Mouse (Mus musculus) small intestine, adult 2 months (tissue): ENCODE measurements around the gene Hoxa5. TPM values are rescaled to one million over a fixed set of nuclear protein-coding genes. Genes with fewer than 3 reads are reported as not detected.
A peak's percentile ranks its signal among the peaks of the same experiment; 100 is the strongest.

Source experiments
- H3K27ac ChIP-seq: fragments of 200-500 bp; 2 replicates; pipeline ENCODE4 v1.5.1; 2012; ENCODE audit warnings: low read depth, low read length, control low read depth, inconsistent platforms; ENCODE audit not compliant: insufficient read depth
- H3K27me3 ChIP-seq: fragments of 200-500 bp; 2 replicates; pipeline ENCODE4 v1.6.1; 2012; ENCODE audit warnings: mild to moderate bottlenecking, moderate library complexity, low read length, inconsistent platforms; ENCODE audit not compliant: control insufficient read depth, insufficient read depth
- H3K36me3 ChIP-seq: fragments of 200-500 bp; 2 replicates; pipeline ENCODE4 v1.6.1; 2012; ENCODE audit warnings: mild to moderate bottlenecking, low read length, control low read depth, inconsistent platforms; ENCODE audit not compliant: control insufficient read depth, insufficient read depth
- H3K4me1 ChIP-seq: fragments of 200-500 bp; 2 replicates; pipeline ENCODE4 v1.6.1; 2012; ENCODE audit warnings: low read length, inconsistent platforms, mixed read lengths; ENCODE audit not compliant: control insufficient read depth, insufficient read depth, insufficient read length
- H3K4me3 ChIP-seq: fragments of 200-500 bp; 2 replicates; pipeline ENCODE4 v1.5.1; 2012; ENCODE audit warnings: low read depth, mild to moderate bottlenecking, control low read depth, inconsistent platforms, low read length, moderate library complexity
- CTCF ChIP-seq: fragments of 200-500 bp; IDR thresholded peaks from 2 replicates; pipeline ENCODE4 v1.5.1; 2012; ENCODE audit warnings: low read depth, mild to moderate bottlenecking, control low read depth, inconsistent platforms, low read length, moderate library complexity, mixed read lengths; ENCODE audit not compliant: insufficient replicate concordance, insufficient read length; ENCODE audit errors: extremely low read depth
- POLR2A ChIP-seq: fragments of 200-500 bp; IDR thresholded peaks from 2 replicates; pipeline ENCODE4 v1.6.1; 2012; ENCODE audit warnings: low read depth, mild to moderate bottlenecking, control low read depth, inconsistent platforms, low read length, moderate library complexity
- WGBS: fragments of 180-500 bp; shearing (Covaris S2); methylation state at CpG from one replicate; pipeline ENCODE4 v1.1.7; 2018; 5-methylcytosine and 5-hydroxymethylcytosine counted together
- polyA plus RNA-seq: library from polyadenylated mRNA; depleted of rRNA; stranded (reverse); fragments of >200 nt; gene quantifications from 2 replicates; pipeline ENCODE4 v1.2.3, GENCODE M21; 2012; rRNA removed

The Hoxa5 gene
- polyA plus RNA-seq: 3.5 and 4.7 TPM in 2 replicates

DNA sequence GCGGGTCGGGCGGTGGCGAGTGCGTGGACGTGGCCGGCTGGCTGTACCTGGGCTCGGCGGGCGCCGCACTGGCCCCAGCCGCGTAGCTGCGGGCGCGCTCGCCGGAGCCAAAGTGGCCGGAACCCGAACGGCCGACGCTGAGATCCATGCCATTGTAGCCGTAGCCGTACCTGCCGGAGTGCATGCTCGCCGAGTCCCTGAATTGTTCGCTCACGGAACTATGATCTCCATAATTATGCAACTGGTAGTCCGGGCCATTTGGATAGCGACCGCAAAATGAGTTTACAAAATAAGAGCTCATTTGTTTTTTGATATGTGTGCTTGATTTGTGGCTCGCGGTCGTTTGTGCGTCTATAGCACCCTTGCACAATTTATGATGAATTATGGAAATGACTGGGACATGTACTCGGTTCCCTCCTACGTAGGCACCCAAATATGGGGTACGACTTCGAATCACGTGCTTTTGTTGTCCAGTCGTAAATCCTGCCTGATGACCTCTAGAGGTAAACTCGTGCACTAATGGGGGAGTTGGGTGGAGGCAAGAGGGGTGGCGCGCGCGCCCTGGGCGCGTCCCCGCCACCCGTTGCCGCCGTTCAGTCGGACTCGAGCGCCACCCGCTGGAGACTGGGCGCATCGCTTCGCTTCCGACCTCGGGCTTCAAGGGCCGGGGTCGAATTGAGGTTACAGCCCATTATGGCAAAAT is at the start of gene Hoxa5:
TSS of gene Hoxa5 (minus strand) at position 538 of the 703 bp plus-strand sequence.
- peak; percentile 79 for TF ChIP-seq CTCF
- no peak for TF ChIP-seq POLR2A
- Histone ChIP-seq H3K4me1 (peaks cover 11% of the 10 kb centered on the region), H3K36me3 (no peaks in the 10 kb centered on the region), H3K4me3 (peak within 1 kb of the TSS; percentile 65), H3K27ac (peak within 1 kb of the TSS; percentile 48), H3K27me3 (peaks cover 61% of the 10 kb centered on the region)
- 13% methylated on average over 65 of the region's 65 CpGs for WGBS

DNA sequence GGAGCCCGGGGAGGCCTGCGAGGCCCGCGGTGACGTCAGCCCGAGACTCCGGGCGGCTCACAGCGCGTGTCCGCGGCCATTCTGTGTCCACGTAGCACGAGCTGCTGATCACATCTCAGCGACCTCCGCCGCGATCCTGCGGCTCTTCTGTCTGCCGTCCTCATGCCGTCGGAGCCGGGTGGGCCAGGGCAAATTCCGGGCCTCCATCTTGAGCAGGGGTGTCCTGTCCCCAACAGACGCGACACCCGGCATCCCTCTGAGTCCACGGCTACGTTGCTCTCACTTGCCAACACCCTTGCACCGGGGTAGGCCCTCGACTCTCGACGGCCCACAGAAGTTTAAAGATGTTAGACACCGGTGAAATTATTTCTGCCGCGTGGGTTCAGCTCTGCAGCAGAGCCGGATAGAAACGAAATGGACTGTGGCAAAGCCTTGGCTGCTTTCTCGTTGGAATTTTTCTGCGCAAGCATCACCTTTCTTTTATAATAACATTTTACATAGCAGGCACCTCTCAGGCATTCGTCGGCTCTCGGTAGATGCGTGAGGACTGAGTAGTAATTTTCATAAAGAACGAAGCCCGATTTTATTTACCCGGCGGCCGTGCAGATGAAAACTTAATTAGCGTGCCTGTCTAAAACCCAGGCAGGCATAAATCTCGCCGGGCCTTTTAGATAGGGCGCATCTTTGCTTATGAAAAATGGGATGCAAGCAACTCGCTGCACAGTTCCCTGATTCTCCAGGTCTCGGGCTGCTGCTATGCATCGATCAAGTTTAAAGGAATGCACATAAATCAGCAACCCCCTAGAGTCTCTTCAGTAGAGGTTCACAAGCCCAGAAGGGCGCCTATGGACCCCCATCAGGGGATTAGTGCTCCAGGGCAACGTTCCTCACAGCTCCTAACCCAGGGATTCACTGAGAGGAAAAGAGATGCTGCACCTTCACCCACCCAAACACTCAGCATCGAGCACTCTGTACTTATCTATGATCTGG is 49.4 kb upstream of the Hoxa5 start:
- no peaks in the 10 kb centered on the region for H3K36me3 ChIP-seq
- H3K4me1 ChIP-seq: peaks cover 2% of the 10 kb centered on the region; the same call in 1 of the 2 replicates
- H3K4me3 ChIP-seq: peak overlapping the region; percentile 28
- WGBS: 4% methylated on average over 59 of the region's 59 CpGs
- peaks cover 70% of the 10 kb centered on the region for H3K27me3 ChIP-seq
- TF ChIP-seq POLR2A (no peak), CTCF (no peak)
- H3K27ac ChIP-seq: no peak overlapping the region

DNA sequence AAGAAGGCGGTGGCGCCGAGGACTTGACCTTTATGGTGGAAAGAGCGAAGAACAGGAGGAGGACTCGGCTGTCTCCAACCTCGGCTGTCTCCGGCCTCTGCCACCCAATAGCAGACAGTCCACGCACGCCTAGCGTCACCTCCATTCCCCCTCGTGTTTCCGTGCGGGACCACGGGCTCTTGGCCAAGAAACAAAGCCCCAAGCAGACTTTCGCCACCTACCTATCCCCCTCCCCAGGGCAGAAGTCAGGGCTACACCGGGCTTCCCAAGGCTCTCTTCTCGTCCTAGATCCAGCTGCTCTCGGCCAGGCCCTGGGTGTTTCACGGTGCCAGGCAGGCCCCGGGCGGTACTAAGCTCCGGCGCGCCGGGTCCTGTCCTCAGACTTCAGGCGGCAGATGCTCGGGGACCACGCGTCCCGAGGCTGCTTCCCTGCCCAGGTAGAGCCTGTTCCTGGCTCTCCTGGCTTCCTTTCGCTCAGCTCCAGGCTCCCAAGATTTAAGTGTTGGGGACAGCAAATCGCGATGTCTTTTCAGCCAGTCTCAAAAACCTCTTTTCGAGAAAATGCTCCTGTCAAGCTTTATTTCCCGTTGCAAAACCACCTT is 48.5 kb upstream of the Hoxa5 start:
- H3K4me3 ChIP-seq: no peak overlapping the region
- no peak overlapping the region for H3K27ac ChIP-seq
- peaks cover 2% of the 10 kb centered on the region; the same call in 1 of the 2 replicates for H3K4me1 ChIP-seq
- TF ChIP-seq CTCF: no peak
- TF ChIP-seq POLR2A: no peak
- WGBS: 5% methylated on average over 35 of the region's 35 CpGs
- H3K27me3 ChIP-seq: peaks cover 70% of the 10 kb centered on the region
- no peaks in the 10 kb centered on the region for H3K36me3 ChIP-seq

DNA sequence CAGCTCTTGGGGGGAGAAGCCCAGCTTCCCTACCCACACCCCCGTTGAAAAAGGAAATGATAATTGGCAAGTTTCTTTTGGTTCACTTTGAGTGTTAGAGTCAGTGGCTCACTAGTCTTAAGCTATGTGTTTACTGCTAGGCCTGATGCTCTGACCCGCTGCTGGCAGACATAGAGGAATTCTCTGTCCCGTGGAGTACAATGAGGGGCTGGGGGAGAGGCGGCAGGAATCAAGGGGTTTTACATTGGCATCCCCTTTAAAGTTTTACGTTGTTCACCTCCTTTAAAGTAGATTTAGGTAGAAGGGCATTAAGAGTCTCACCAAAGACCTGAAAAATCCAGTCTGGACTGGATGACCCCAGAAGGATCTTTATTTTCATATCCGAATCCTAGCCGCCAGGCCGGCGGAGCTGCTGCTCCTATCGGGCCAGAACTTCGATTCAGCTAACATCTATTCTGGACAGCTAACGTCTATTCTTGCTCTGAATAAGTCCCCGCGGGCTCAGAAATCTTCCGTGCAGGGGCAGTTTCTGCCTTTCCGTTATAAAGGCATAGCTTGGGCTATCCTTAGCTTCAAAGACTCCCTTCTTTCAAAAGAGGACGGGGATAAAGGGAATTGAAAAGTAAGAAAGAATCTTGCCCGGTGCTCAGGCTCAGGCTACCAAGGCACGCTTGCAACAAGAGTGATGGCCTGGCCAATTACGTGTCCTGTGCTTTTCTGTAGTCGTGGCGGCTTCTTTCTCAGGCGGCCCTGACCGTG is 47.8 kb upstream of the Hoxa5 start:
- TF ChIP-seq POLR2A (no peak), CTCF (no peak)
- Histone ChIP-seq H3K4me3 (no peak overlapping the region), H3K27me3 (peaks cover 71% of the 10 kb centered on the region), H3K27ac (no peak overlapping the region), H3K36me3 (no peaks in the 10 kb centered on the region), H3K4me1 (peaks cover 2% of the 10 kb centered on the region; the same call in 1 of the 2 replicates)
- 9% methylated on average over 24 of the region's 24 CpGs for WGBS

DNA sequence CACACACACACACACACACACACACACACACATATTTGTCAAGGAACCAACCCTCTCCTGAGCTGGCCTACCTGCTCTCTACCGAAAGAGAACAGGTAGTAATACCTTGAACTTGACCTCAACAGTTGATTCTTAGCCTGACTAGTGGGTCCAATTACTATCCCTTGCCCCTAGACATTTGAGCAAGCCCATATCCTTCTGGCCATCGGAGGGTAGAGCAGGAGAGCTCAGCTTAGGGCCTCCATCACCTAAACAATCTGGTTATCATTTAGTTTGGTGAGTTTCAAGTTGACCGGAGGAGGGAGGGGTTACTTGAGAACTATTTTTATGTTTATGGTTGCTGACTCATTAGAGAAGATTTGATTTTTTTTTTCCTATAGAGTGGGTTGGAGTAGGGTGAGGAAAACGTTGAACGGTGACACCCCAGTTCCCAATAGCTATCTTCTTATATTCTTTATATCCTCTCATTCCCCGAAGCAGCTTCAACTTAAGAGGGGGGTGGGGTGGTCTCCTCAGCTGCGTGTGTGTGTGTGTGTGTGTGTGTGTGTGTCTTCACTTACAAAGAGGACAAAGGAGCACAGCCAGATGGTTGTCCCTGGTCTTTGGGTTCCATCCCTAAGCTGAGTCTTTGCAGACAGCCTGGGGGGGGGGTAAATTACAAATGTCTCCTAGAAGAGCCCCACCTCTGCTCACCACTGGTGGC is 46.9 kb upstream of the Hoxa5 start:
- Histone ChIP-seq H3K4me1 (peaks cover 2% of the 10 kb centered on the region; the same call in 1 of the 2 replicates), H3K27me3 (peaks cover 77% of the 10 kb centered on the region), H3K36me3 (no peaks in the 10 kb centered on the region), H3K4me3 (no peak overlapping the region), H3K27ac (no peak overlapping the region)
- no peak for TF ChIP-seq POLR2A
- TF ChIP-seq CTCF: no peak
- WGBS: 11% methylated on average over 7 of the region's 7 CpGs

DNA sequence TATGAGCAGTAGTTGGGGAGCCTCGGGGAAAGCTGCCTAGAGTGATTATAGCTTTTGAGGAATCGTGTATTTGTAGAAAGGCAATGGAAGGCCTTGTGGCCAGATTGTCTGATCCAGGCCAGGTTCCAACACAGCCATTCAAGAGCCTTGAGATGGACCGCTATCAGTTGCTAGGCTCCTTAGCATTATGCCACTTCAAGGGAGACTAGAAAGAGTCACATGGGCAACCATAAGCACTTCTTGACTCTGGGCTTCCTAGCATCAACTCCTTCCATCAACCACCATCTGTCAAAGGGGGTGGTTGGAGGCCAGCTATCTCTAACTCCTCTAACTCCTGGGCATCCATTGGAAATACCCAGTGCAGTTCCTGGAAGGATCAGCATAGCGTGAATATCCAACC is 45.4 kb upstream of the Hoxa5 start:
- Histone ChIP-seq H3K36me3 (no peaks in the 10 kb centered on the region), H3K4me3 (no peak overlapping the region), H3K27ac (no peak overlapping the region), H3K4me1 (peaks cover 2% of the 10 kb centered on the region; the same call in 1 of the 2 replicates), H3K27me3 (peaks cover 88% of the 10 kb centered on the region)
- no peak for TF ChIP-seq POLR2A
- TF ChIP-seq CTCF: no peak
- WGBS: 7% methylated on average over 4 of the region's 4 CpGs
